Mouse (Mus musculus) liver, embryonic 14.5 days (tissue): ENCODE measurements around the gene Ptprd. TPM values are rescaled to one million over a fixed set of nuclear protein-coding genes. Genes with fewer than 3 reads are reported as not detected.

ENCODE experiments used
- ATAC-seq: fragments of 200-750 bp; cut with Nextera tagmentation; 2 replicates; pipeline ENCODE4 v1.8.0; 2017; ENCODE audit warnings: moderate number of reproducible peaks, mild to moderate bottlenecking, moderate library complexity; ENCODE audit not compliant: insufficient read depth
- DNase-seq, 3 experiments: peaks; one replicate each; pipeline ENCODE4 v3.0.0-alpha.2; 2012 to 2013; ENCODE audit warnings: low read depth in 3 of 3, low spot score in 3 of 3
- H3K27ac ChIP-seq: fragments of 300-500 bp; sonication (generic); 2 replicates; pipeline ENCODE4 v1.5.1; 2014; ENCODE audit warnings: moderate library complexity, mild to moderate bottlenecking, control low read depth, inconsistent platforms
- H3K27me3 ChIP-seq: fragments of 300-500 bp; sonication (generic); 2 replicates; pipeline ENCODE4 v1.6.1; 2014; ENCODE audit warnings: mild to moderate bottlenecking, low read length, moderate library complexity; ENCODE audit not compliant: control insufficient read depth, insufficient read depth
- H3K36me3 ChIP-seq: fragments of 300-500 bp; sonication (generic); replicated peaks from 2 replicates; pipeline ENCODE4 v1.6.1; 2014; ENCODE audit warnings: low read depth; ENCODE audit not compliant: control insufficient read depth, insufficient read depth
- H3K4me1 ChIP-seq, 2 experiments: fragments of 200-500 bp in 1 of 2; fragments of 300-500 bp in 1 of 2; sonication (generic) in 1 of 2; replicated peaks; 2 replicates each; pipeline ENCODE4 v1.6.1; 2012 to 2014; ENCODE audit warnings: antibody characterized with exemption in 1 of 2, inconsistent platforms in 1 of 2, low read length in 1 of 2; ENCODE audit not compliant: control insufficient read depth in 2 of 2, insufficient read depth in 2 of 2
- H3K4me2 ChIP-seq: fragments of 300-500 bp; sonication (generic); 2 replicates; pipeline ENCODE4 v1.6.1; 2014; ENCODE audit warnings: low read depth, mild to moderate bottlenecking, control low read depth, moderate library complexity
- H3K4me3 ChIP-seq, 2 experiments: fragments of 200-500 bp in 1 of 2; fragments of 300-500 bp in 1 of 2; sonication (generic) in 1 of 2; 2 replicates each; pipeline ENCODE4 v1.5.1; 2012 to 2014; ENCODE audit warnings: low read depth in 2 of 2, low read length in 2 of 2, mild to moderate bottlenecking in 2 of 2, control low read depth in 1 of 2, inconsistent platforms in 1 of 2, moderate library complexity in 1 of 2; ENCODE audit not compliant: insufficient read depth in 1 of 2
- H3K9ac ChIP-seq: fragments of 300-500 bp; sonication (generic); replicated peaks from 2 replicates; pipeline ENCODE4 v1.6.1; 2014; ENCODE audit warnings: mild to moderate bottlenecking, control low read depth, moderate library complexity
- H3K9me3 ChIP-seq: fragments of 300-500 bp; sonication (generic); 2 replicates; pipeline ENCODE4 v1.6.1; 2016; ENCODE audit warnings: low read length, mixed read lengths; ENCODE audit not compliant: control insufficient read depth
- CTCF ChIP-seq: IDR thresholded peaks from 2 replicates; pipeline ENCODE4 v1.5.1; 2016; ENCODE audit warnings: antibody characterized with exemption, low read depth, control low read depth
- EP300 ChIP-seq: IDR thresholded peaks from 2 replicates; pipeline ENCODE4 v1.6.1; 2016; ENCODE audit warnings: antibody characterized with exemption, low read depth
- WGBS: fragments of 180-500 bp; shearing (Covaris S2); extraction: QIAGEN DNeasy Blood & Tissue Kit; methylation state at CpG from one replicate; pipeline ENCODE4 v1.1.7; 2014; ENCODE audit not compliant: insufficient replicate concordance; 5-methylcytosine and 5-hydroxymethylcytosine counted together
- polyA plus RNA-seq, 2 experiments: library from polyadenylated mRNA; depleted of rRNA in 1 of 2; stranded (reverse) in 1 of 2; unstranded in 1 of 2; fragments of >200 nt; fragmentation: Nextera tagmentation in 1 of 2; extraction: Ambion mirVana in 1 of 2; gene quantifications; 2 replicates each; pipeline versions ENCODE4 v1.2.1 to v1.2.3; 2012 to 2014

Ptprd gene
- polyA plus RNA-seq, 2 experiments, result 1.5 to 2.8 TPM

DNA sequence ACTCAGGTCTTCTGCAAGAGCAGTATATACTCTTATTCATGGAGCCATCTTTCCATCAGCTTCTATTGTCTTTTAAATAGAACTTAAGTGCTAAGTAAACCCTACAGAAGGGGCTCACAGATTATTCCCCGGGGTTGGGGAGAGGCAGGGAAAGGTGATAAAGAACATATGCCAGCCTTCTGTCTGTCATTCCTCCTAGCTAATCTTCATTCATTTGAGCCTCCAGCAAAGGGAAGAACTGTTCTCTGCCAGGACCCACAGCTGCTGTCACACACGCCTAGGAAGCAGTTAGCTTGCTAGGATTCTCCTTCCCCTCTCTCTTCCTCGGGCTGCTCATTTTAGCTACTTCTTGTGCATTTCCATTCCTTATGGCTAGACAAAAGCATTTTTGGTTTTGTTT lies 2205.0 kb downstream of the Ptprd start:
- H3K9me3 ChIP-seq, result no peaks in the 10 kb centered on the region
- H3K36me3 ChIP-seq, result no peaks in the 10 kb centered on the region
- H3K4me2 ChIP-seq, result no peak overlapping the region
- H3K4me1 ChIP-seq, result no peaks in the 10 kb centered on the region
- DNase-seq (no peak), ATAC-seq (no peak)
- H3K27ac ChIP-seq, result no peak overlapping the region
- WGBS, result 39% methylated on average over 3 of the region's 3 CpGs
- H3K4me3 ChIP-seq, result no peak overlapping the region
- TF ChIP-seq EP300, result no peak
- no peak for TF ChIP-seq CTCF
- no peak overlapping the region for H3K9ac ChIP-seq
- H3K27me3 ChIP-seq, result no peaks in the 10 kb centered on the region

DNA sequence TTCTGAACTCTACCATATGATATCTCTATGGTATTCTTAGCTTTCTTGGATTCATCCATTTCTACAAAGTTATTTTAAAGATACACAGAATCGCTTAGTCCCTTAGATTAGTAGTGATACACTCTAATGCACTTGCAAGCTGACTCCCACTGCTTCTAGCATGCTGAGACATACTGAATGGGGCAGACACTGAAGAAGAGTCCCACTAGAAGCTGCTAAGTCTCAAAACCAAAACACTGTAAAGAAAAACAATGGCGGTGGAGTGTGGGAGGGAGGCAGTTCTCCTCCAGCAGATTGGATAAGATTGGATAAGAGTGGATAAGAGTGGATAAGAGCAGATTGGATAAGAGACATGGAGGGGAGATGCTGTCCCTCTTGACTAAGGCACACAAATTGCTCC lies 2207.6 kb downstream of the Ptprd start:
- H3K4me3 ChIP-seq, result no peak overlapping the region
- H3K4me2 ChIP-seq, result no peak overlapping the region
- DNase-seq (no peak), ATAC-seq (no peak)
- no peak overlapping the region for H3K9ac ChIP-seq
- no peaks in the 10 kb centered on the region for H3K4me1 ChIP-seq
- WGBS, result 65% methylated on average over 2 of the region's 2 CpGs
- no peaks in the 10 kb centered on the region for H3K9me3 ChIP-seq
- no peaks in the 10 kb centered on the region for H3K36me3 ChIP-seq
- TF ChIP-seq CTCF, result no peak
- TF ChIP-seq EP300, result no peak
- H3K27me3 ChIP-seq, result no peaks in the 10 kb centered on the region
- no peak overlapping the region for H3K27ac ChIP-seq

DNA sequence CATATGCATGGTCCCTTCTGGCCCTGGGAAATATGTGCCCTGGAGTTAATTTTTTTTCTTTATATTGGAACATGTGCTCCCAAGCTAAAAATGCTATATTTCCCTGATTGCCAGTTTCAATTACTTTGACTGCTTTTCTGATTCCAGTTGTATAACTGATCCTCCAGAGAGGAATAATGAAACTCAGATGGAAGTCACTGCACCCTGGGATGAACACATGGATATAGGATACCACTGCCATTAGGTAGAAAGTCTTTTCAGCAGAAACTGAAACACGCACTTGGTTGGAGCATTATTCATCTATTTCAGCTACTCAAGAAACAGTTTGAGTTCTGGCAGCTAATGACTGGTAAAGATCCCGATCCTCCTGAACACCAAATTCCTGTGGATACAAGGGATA lies 2211.5 kb downstream of the Ptprd start:
- ATAC-seq, result no peak
- no peak overlapping the region for H3K9ac ChIP-seq
- H3K9me3 ChIP-seq, result no peaks in the 10 kb centered on the region
- H3K4me2 ChIP-seq, result no peak overlapping the region
- no peak for DNase-seq
- H3K36me3 ChIP-seq, result no peaks in the 10 kb centered on the region
- TF ChIP-seq CTCF, result no peak
- TF ChIP-seq EP300, result no peak
- H3K27ac ChIP-seq, result no peak overlapping the region
- 62% methylated on average over 2 of the region's 2 CpGs for WGBS
- no peaks in the 10 kb centered on the region for H3K27me3 ChIP-seq
- no peak overlapping the region for H3K4me3 ChIP-seq
- H3K4me1 ChIP-seq, result no peaks in the 10 kb centered on the region

DNA sequence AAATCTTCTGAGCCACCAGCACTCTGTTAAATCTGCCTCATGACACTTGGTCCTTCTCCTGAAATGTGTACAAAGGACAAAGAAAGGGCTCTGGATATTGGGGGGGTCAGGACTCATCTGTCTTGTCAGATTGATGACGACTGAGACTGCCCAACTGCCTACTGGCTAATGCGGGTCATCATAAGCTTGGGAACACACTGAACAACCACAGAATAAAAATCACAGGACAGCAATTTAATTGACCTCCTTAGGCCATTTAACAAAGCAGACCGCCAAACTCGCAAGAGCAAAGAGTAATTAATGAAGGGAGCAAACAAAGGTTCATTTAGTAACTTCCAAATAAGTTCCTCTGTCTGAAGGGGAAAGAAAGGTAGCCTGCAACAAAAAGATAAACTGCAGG lies 2215.9 kb downstream of the Ptprd start:
- Histone ChIP-seq H3K36me3 (no peaks in the 10 kb centered on the region), H3K4me2 (no peak overlapping the region), H3K27ac (no peak overlapping the region), H3K9ac (no peak overlapping the region), H3K4me1 (no peaks in the 10 kb centered on the region), H3K4me3 (no peak overlapping the region), H3K27me3 (no peaks in the 10 kb centered on the region), H3K9me3 (no peaks in the 10 kb centered on the region)
- DNase-seq (no peak), ATAC-seq (no peak)
- TF ChIP-seq CTCF (no peak), EP300 (no peak)
- WGBS, result 55% methylated on average over 4 of the region's 4 CpGs

DNA sequence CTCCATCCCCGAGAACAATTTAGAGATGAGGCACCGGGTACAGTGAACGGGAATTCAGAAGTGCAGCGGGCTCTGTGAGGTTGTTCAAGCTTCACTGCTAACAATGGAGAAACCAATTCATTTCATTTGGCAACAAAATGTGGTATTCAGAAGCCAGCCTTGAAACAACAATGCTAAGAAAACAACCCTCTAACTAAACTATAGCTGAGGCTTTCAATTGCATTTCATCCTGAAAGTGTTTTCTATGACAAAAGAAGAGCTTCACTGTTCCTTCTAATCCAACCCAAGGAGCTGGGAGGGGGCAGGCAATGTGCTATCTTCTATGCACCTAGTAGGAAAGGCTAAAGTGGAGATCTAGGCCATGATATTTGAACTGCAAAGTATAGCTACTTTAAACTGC lies 2217.2 kb downstream of the Ptprd start:
- 71% methylated on average over 4 of the region's 4 CpGs for WGBS
- ATAC-seq (no peak), DNase-seq (no peak)
- Histone ChIP-seq H3K9me3 (no peaks in the 10 kb centered on the region), H3K4me1 (no peaks in the 10 kb centered on the region), H3K4me2 (no peak overlapping the region), H3K27me3 (no peaks in the 10 kb centered on the region), H3K36me3 (no peaks in the 10 kb centered on the region), H3K27ac (no peak overlapping the region), H3K4me3 (no peak overlapping the region), H3K9ac (no peak overlapping the region)
- TF ChIP-seq CTCF (no peak), EP300 (no peak)

DNA sequence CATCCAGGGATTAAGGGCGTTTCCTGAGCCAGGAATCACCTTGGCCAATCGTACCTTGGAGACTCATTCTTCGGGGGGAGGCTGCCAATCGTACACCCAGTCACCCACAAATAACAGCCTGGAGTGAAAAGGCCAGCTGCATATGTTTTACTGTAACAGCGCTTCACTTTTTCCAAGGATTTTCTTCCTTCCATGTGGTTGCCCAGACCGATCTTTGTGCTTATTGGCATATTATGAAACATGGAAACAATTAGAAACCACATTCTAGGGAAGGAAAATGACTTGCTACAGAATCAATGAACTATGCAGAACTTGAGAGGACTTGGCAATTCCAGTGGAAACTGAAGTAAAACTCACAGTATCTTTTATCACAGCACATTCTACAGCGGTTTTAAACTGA lies 2218.7 kb downstream of the Ptprd start:
- no peaks in the 10 kb centered on the region for H3K27me3 ChIP-seq
- WGBS, result 64% methylated on average over 7 of the region's 7 CpGs
- no peak overlapping the region for H3K4me3 ChIP-seq
- H3K36me3 ChIP-seq, result no peaks in the 10 kb centered on the region
- TF ChIP-seq EP300 (no peak), CTCF (no peak)
- DNase-seq (no peak), ATAC-seq (no peak)
- H3K9ac ChIP-seq, result no peak overlapping the region
- H3K9me3 ChIP-seq, result no peaks in the 10 kb centered on the region
- H3K4me1 ChIP-seq, result no peaks in the 10 kb centered on the region
- H3K27ac ChIP-seq, result no peak overlapping the region
- no peak overlapping the region for H3K4me2 ChIP-seq
